Mouse (Mus musculus) layer of hippocampus, adult 11-12 months (tissue): Measurements from ENCODE around the gene Gcnt1.

ENCODE experiments used
- DNase-seq: peaks from one replicate; pipeline ENCODE4 v3.0.0; 2022; ENCODE audit warnings: low spot score

Gcnt1 gene

GRCm38 (mm10) chr19:17372701-17373100, at the start of gene Gcnt1:
Gene Gcnt1, minus strand, starts transcription at chr19:17372844.
- DNase-seq, result no peak

- no peak for DNase-seq
Measured at GRCm38 (mm10) chr19:17417855-17418254, 45.2 kb upstream of the Gcnt1 start.

GRCm38 (mm10) chr19:17412915-17413459, 40.3 kb upstream of the Gcnt1 start:
- no peak for DNase-seq

DNA sequence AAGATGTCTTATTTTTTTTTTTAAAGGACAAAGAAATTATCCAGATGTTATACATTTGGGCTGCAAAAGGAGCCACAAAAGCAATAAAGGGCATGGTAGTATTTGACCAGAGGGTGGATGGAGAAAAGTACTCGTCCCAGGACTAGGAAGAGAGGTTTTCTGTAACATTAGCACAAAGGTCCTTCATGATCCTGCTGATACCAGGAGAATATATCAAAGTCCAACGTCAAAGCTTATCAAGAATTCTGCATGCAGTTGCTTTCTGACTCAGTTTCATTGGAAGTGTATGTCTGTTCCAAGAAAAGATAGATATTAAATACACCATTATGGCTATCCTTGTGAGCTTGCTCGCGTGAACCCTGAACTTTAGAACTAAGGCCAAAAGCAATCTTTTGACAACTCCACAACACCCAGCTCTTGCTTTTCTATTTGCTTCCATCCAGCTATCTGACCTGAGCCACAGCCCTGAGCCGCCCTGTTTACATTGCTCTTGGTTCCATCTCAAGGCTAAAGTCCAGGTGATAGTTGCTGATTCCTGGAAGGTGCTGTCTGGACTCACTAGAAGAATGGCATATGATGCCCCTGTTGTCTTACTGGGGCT, 37.9 kb upstream of the Gcnt1 start:
- DNase-seq, result no peak

GRCm38 (mm10) chr19:17409351-17409750, 36.7 kb upstream of the Gcnt1 start:
- no peak for DNase-seq

DNA sequence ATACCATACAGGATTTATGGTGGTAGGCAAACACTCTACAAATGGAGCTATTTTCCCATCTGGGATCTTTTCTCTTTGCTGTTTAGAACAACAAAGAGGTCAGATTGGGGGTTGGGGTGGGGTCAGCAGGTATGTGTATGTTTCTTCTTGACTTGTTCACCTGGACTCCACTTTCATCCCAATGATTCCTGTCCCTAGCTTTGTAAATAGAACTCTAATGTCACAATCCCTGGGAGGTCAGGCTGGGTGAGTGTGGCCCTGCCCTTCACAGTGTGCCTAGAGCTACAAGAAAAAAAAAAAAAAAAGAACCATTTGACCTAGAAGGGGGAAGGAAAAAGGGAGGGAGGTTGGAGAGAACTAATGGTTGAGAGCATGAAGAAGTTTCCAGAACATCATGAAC, 35.9 kb upstream of the Gcnt1 start:
- DNase-seq, result no peak

- no peak for DNase-seq
Measured at GRCm38 (mm10) chr19:17406823-17407222, 34.2 kb upstream of the Gcnt1 start.

DNA sequence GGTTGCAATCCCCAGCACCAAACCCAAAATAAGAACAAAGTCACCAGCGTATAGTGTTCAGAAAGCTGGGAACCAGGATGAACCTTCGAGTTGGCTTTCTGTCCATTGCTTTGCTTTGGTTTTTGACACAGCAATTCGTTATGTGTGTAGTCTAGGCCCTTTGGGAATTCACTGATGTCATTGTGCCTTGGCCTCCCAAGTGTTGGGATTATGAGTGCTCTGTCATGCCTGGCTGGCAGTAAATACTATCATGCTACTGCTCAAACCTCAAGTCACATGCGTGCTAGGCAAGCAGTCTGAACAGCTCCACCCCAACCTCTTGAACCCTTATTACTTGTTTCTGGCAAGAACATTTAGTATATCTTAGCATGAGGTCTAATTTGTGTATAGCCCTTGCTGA, 30.5 kb upstream of the Gcnt1 start:
- DNase-seq, result no peak

DNA sequence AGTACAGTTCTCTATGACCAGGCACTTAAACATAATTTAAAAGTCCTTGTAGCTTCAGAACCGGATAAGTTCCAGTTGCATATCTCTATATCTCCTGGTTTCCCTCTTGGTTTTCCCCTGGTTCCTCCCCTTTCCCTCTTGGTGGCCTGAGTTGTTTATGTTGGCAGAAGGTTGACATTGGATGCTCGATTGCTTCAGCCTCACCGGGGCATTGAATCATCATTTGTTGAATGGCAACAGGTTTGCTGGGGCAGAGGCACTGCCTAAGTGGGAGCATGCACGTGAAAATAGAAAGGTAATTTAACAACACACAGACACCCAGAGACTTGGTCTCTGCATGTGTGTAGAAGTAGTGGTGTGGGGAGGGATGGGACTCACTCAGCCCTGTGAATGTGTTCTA, 27.9 kb upstream of the Gcnt1 start:
- no peak for DNase-seq

DNA sequence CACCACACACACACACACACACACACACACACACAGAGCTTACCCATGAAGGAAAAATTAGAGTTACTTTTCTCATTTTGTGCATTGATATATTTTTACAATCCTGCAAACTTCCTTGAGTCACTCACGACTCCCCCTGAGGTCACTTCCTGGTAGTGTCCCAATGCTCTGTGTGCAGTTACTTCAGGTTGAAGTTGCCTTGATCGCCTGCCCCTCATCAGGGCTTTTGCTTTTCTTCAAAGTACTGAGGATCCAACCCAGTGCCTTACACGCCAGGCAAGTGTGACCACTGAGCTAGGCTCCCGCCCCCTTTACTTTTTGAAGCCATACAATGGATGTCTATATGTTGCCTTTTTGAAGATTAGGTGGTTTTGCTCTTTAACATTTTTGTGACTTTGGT, 27.3 kb upstream of the Gcnt1 start:
- no peak for DNase-seq

DNA sequence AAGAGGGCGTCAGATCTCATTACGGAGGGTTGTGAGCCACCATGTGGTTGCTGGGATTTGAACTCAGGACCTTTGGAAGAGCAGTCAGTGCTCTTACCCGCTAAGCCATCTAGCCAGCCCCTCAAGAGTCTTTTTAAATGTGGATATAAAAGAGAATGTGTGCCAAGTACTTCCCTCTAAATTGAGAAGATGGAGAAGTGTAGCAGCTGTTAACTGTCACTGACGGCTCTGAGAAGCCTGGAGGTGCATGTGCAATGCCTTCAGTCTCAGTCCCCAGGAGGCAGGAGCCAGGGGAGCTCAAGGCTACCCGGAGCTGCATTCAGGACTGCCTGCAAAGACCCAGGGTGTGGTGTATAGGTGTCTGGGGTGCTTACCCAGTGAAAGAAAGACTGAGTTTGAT, 25.3 kb upstream of the Gcnt1 start:
- no peak for DNase-seq

DNA sequence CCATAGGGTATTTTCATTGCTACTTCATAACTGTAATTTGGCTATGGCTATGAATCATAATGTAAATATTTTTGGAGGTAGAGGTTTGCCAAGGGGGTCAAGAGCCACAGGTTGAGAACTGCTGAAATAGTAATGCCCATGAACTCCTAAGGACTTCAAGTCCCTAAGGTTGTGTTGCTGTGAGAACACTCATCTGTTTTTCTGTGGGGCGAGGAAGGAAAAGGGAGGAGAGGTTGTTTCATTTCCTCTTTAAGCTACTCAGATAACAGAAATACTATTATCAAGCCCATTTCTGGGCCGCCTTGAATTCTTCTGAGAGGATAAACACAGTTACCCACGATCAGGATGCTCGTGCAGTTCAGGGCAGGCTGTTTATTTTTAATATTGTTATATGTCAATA, 24.2 kb upstream of the Gcnt1 start:
- no peak for DNase-seq

DNA sequence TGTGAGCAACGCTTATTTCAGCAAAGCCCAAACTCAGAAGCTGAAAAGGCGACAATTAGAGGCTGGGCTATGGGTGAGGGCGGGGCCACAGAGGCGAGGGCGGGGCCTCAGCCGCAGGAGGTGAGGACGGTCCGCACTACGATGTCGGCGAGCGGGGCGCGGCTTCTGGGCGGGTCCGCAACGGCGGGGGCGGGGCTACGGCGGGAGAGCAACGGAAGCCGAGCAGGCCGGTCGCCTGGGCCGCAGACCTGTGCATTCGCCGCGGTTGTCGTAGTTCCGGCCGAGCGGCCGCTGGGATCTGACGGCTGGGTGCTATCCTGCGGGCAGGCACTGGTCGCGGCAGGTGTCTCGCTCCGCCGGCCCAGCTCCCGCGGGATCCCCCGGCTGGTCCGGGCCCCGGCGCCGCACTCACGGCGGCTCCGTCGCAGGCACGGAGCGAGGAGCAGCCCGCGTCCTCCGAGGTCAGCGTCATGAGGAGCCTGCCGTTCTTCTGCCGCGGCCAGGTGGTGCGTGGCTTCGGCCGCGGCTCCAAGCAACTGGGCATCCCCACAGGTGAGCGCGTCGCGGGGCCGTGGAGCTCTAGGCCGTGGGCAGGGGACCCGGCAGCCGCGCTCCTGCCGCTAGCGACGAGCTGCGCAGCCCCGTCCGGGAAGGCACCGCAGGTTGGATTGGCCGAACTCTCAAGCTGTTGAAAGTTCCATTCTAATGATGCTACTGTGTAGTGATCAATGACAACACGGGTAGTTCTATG, 21.4 kb upstream of the Gcnt1 start, which contains the start of gene Rfk:
Rfk (plus strand) TSS at position 203 of the 751 bp plus-strand sequence.
- DNase-seq, result peak; percentile 88

DNA sequence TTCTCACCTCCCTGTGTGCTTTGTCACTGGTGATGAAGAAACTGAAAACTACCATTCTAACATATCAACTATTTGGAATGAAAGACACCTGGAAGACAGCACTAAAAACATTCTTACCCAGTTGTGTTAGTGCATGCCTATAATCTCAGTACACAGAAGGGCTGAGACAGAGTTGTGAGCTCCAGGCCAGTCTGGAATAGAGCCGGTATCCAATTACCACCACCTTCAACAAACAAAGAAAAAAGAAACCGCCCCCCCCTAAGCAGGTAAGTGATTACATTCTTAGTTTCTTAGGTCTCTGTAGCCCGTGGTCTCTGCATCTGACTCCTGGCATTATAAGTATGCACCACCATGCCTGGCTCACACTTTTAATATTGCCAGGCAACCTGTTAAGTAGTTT, 20.2 kb upstream of the Gcnt1 start:
- no peak for DNase-seq

GRCm38 (mm10) chr19:17388404-17388803, 15.8 kb upstream of the Gcnt1 start:
- DNase-seq, result peak; percentile 36

- DNase-seq, result no peak
Measured at GRCm38 (mm10) chr19:17386424-17386823, 13.8 kb upstream of the Gcnt1 start.

DNA sequence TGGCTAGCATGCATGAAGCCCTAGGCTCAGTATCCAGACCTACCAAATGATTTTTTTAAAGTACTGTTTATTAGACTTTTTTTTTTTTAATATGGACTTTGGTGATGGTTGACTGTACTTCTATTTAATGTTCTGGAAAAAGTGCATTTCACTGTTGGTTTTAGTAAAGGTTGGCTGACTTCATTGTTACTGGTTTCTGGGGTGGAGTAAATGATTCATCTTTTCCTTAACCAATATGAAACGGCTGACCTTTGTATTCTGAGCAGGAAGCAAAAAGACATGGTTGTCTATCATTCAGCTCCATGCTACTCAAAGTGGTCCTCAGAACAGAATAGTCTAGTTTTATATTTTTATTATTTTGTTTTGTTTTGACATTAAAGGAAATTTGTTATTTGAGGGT, 12.8 kb upstream of the Gcnt1 start:
- no peak for DNase-seq

DNA sequence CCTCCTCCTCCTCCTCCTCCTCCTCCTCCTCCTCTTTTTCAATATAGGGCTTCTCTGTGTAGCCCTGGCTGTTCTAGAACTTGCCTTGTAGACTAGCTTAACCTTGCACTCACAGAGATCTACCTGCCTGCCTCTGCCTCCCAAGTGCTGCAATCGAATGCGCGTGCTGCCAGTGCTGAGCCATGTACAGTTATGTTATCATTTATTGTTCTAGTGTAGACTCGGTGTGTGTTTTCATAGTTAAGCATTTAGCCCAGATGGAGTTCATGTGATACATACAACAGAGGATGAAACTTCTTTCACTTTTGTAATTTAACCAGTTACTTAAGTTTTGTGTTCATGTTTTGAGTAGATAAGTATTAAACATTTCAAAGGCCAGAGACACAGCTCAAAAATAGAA, 12.4 kb upstream of the Gcnt1 start:
- no peak for DNase-seq

DNA sequence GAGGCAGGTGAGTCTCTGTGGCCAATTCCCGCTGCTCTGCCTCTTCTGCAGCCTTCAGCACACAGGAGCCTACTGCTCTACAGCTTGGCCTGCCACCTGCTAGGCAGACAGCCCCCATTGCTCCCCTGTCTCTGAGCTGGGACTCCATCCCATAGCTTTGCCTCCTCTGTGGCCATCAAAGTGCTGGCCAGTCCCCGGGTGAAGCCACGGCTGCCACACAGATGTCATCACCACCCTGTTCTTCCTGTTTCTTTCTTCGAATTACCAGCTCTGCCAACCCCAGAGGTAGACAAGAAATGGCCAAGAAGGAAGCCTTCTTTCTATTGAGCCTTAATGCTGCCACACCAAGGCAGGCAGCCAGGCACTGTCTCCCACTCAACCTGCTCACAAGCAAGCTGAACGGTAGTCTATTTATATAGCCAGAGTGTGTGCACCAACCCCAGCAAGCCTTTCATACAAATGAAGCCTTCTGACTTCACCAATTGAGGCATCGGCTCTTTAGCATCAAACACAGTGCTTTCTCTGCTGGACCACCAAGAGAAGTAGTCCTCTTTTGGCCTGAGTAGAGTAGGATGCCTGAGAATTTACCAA, 10.3 kb upstream of the Gcnt1 start:
- no peak for DNase-seq

- DNase-seq, result no peak
Measured at GRCm38 (mm10) chr19:17380549-17380948, 7.9 kb upstream of the Gcnt1 start.

- no peak for DNase-seq
Measured at GRCm38 (mm10) chr19:17378845-17379244, 6.2 kb upstream of the Gcnt1 start.

DNA sequence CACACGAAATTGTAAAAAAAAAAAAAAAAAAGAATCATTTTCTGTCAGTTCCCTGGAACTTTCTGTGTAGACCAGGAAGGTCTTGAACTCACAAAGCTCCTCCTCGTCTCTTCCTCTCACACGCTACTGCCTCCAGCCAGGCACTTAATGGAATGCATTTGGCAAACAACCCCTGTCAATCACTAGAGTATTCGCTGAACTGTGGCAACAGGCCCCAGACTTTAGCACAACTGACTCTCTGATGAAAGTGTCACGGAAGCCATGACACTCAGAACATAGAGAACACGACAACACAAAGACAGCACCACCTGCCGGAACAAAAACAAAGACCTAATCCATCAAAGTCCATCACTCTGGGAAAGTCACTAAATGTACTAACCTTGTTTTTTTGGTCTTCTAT, 3.1 kb downstream of the Gcnt1 start:
- DNase-seq, result no peak

- no peak for DNase-seq
Measured at GRCm38 (mm10) chr19:17368557-17368956, 4.1 kb downstream of the Gcnt1 start.
